Mouse (Mus musculus) liver, embryonic 12.5 days (tissue): ENCODE measurements around the gene Pnp. TPM values are rescaled to one million over a fixed set of nuclear protein-coding genes. Genes with fewer than 3 reads are reported as not detected.
A peak's percentile ranks its signal among the peaks of the same experiment; 100 is the strongest.
"Not testable (repeated sequence)": the region's sequence is repeated elsewhere in the genome, so short reads cannot be mapped to it uniquely, and the experiment has no call there.

Source experiments
- ATAC-seq: fragments of 200-750 bp; cut with Nextera tagmentation; 2 replicates; pipeline ENCODE4 v1.8.0; 2017; ENCODE audit warnings: moderate number of reproducible peaks, mild to moderate bottlenecking, moderate library complexity
- H3K27ac ChIP-seq: fragments of 300-500 bp; sonication (generic); 2 replicates; pipeline ENCODE4 v1.5.1; 2016; ENCODE audit warnings: mild to moderate bottlenecking
- H3K27me3 ChIP-seq: fragments of 300-500 bp; sonication (generic); replicated peaks from 2 replicates; pipeline ENCODE4 v1.6.1; 2016; ENCODE audit warnings: mild to moderate bottlenecking, moderate library complexity
- H3K36me3 ChIP-seq: fragments of 300-500 bp; sonication (generic); 2 replicates; pipeline ENCODE4 v1.6.1; 2016; ENCODE audit warnings: mild to moderate bottlenecking, moderate library complexity
- H3K4me1 ChIP-seq: fragments of 300-500 bp; sonication (generic); 2 replicates; pipeline ENCODE4 v1.6.1; 2016
- H3K4me2 ChIP-seq: fragments of 300-500 bp; sonication (generic); 2 replicates; pipeline ENCODE4 v1.6.1; 2016; ENCODE audit warnings: mild to moderate bottlenecking, moderate library complexity
- H3K4me3 ChIP-seq: fragments of 300-500 bp; sonication (generic); 2 replicates; pipeline ENCODE4 v1.5.1; 2016; ENCODE audit warnings: mild to moderate bottlenecking, moderate library complexity
- H3K9ac ChIP-seq: fragments of 300-500 bp; sonication (generic); 2 replicates; pipeline ENCODE4 v1.6.1; 2016; ENCODE audit warnings: mild to moderate bottlenecking, moderate library complexity
- H3K9me3 ChIP-seq: fragments of 300-500 bp; sonication (generic); replicated peaks from 2 replicates; pipeline ENCODE4 v1.6.1; 2016; ENCODE audit warnings: mild to moderate bottlenecking, moderate library complexity
- WGBS: fragments of 180-500 bp; shearing (Covaris S2); methylation state at CpG from one replicate; pipeline ENCODE4 v1.1.7; 2016; ENCODE audit not compliant: insufficient replicate concordance; 5-methylcytosine and 5-hydroxymethylcytosine counted together
- polyA plus RNA-seq: library from polyadenylated mRNA; unstranded; fragments of >200 nt; fragmentation: Nextera tagmentation; extraction: Ambion mirVana; gene quantifications from 2 replicates; pipeline ENCODE4 v1.2.1, GENCODE M21; 2016

Pnp gene
- polyA plus RNA-seq, 1 experiment from 2014 or later: 76.1 TPM

DNA sequence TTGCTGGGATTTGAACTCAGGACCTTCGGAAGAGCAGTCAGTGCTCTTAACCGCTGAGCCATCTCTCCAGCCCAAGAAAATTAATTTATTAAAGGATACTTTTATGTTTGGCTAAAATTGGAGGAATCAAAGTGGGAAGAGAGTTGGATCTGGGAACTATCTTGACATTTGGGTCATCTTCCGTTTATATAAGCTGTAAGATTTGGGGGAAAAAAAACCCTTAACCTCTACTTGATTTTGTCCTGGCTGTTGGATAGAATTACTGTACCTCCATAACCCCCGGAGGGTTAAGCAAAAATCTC is 26.1 kb upstream of the Pnp start:
- H3K36me3 ChIP-seq: no peaks in the 10 kb centered on the region
- H3K9ac ChIP-seq: no peak overlapping the region
- no peak overlapping the region for H3K27ac ChIP-seq
- WGBS: 80% methylated on average over 4 of the region's 4 CpGs
- H3K4me3 ChIP-seq: no peak overlapping the region
- H3K9me3 ChIP-seq: no peaks in the 10 kb centered on the region
- no peaks in the 10 kb centered on the region for H3K27me3 ChIP-seq
- H3K4me1 ChIP-seq: peaks cover 9% of the 10 kb centered on the region
- ATAC-seq: no peak
- no peak overlapping the region for H3K4me2 ChIP-seq

DNA sequence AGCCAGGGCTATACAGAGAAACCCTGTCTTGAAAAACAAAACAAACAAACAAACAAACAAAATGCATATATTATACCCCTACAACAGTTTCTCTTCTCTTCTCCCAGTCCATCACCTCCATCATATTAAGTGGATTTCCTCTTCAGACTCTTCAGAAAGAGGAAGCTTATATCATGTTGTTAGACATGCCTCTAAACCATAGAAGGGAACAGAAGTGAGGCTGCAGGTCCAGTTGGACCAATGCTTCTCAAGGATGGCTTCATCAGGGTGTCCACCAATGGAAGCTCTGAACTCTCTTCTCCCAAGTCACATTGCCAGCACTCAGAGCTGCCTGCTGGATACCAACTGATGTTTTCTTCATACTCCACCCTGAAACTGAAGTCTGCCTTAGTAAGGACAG is 25.6 kb upstream of the Pnp start:
- H3K36me3 ChIP-seq, ATAC-seq, H3K4me3 ChIP-seq, H3K27me3 ChIP-seq, H3K9me3 ChIP-seq, H3K4me1 ChIP-seq, H3K4me2 ChIP-seq, H3K27ac ChIP-seq, H3K9ac ChIP-seq: not testable (repeated sequence)

DNA sequence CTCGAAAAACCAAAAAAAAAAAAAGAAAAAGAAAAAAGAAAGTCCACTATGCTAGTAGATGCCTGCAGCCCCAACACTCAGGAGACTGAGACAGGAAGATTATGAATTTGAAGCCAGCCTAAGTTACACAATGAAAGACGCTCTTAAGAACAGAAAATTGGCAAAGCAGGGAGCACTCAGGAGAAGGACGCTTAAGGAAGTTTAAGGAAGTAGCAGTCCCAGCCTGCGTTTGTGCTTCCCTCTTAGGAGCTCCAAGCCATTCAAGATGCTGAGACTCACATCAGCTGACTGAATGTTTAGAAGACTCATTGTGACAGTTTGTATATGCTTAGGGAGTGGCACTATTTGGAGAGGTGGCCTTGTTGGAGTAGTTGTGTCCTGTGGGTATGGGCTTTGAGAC is 22.8 kb upstream of the Pnp start:
- Histone ChIP-seq H3K36me3 (peaks cover 10% of the 10 kb centered on the region), H3K9ac (no peak overlapping the region), H3K4me1 (peaks cover 9% of the 10 kb centered on the region), H3K27me3 (no peaks in the 10 kb centered on the region), H3K4me2 (no peak overlapping the region), H3K27ac (no peak overlapping the region), H3K9me3 (no peaks in the 10 kb centered on the region), H3K4me3 (no peak overlapping the region)
- no peak for ATAC-seq
- 63% methylated on average over 4 of the region's 4 CpGs for WGBS

DNA sequence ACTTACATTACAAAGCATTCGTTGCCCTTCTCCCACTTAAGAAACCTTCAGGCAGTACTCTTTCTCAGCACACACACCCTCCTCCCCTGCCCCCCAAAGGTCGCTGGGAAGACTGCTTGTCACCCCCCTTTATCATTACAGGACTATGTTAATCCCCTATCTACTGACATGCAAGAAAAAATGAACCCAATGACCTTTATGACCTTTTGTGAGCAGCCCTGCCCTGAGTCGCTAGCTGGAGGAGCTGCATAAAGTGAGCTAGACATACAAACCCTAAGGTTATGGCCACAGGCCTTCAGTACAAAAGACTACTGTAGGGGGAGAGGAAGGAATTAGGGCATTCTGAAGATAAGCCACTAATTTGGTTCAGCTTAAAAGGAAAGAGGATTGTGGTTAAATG is 19.5 kb upstream of the Pnp start:
- no peak overlapping the region for H3K27ac ChIP-seq
- no peak for ATAC-seq
- 50% methylated on average over 3 of the region's 3 CpGs for WGBS
- peaks cover 40% of the 10 kb centered on the region for H3K36me3 ChIP-seq
- no peak overlapping the region for H3K9ac ChIP-seq
- H3K4me1 ChIP-seq: no peaks in the 10 kb centered on the region
- H3K9me3 ChIP-seq: no peaks in the 10 kb centered on the region
- no peaks in the 10 kb centered on the region for H3K27me3 ChIP-seq
- no peak overlapping the region for H3K4me3 ChIP-seq
- no peak overlapping the region for H3K4me2 ChIP-seq

GRCm38 (mm10) chr14:50923437-50923836 is 7.4 kb upstream of the Pnp start:
- not testable (repeated sequence) for H3K9me3 ChIP-seq, ATAC-seq, H3K27me3 ChIP-seq
- H3K9ac ChIP-seq: peak overlapping the region; percentile 78
- peaks cover 53% of the 10 kb centered on the region for H3K36me3 ChIP-seq
- H3K27ac ChIP-seq: peak overlapping the region; percentile 93; the same call in 1 of the 2 replicates
- H3K4me3 ChIP-seq: peak overlapping the region; percentile 81
- 74% methylated on average over 1 of the region's 1 CpGs for WGBS
- peak overlapping the region; percentile 96 for H3K4me2 ChIP-seq
- H3K4me1 ChIP-seq: peaks cover 35% of the 10 kb centered on the region

- peak; percentile 92 for ATAC-seq
- peaks cover 55% of the 10 kb centered on the region for H3K36me3 ChIP-seq
These were observed 6.4 kb upstream of the Pnp start, which contains the start of the genes Osgep and Apex1 for GRCm38 (mm10) chr14:50924281-50925064. Osgep (minus strand) TSS chr14:50924893. Apex1 (plus strand) TSS chr14:50924968.

GRCm38 (mm10) chr14:50925111-50925920 is 5.6 kb upstream of the Pnp start:
- H3K27ac ChIP-seq: peak overlapping the region; percentile 93
- H3K27me3 ChIP-seq: no peaks in the 10 kb centered on the region
- ATAC-seq: peak; percentile 65
- H3K4me1 ChIP-seq: peaks cover 53% of the 10 kb centered on the region
- H3K9ac ChIP-seq: peak overlapping the region; percentile 78
- H3K4me2 ChIP-seq: peak overlapping the region; percentile 96
- no peaks in the 10 kb centered on the region for H3K9me3 ChIP-seq
- peak overlapping the region; percentile 81 for H3K4me3 ChIP-seq
- WGBS: 1% methylated on average over 38 of the region's 38 CpGs
- H3K36me3 ChIP-seq: peaks cover 47% of the 10 kb centered on the region

More at GRCm38 (mm10) chr14:50924281-50925064, 6.4 kb upstream of the Pnp start, which contains the start of the genes Osgep and Apex1:
- Histone ChIP-seq H3K4me3 (peak within 1 kb of the TSS; percentile 81), H3K9me3 (no peaks in the 10 kb centered on the region), H3K9ac (peak within 1 kb of the TSS; percentile 78), H3K27ac (peak within 1 kb of the TSS; percentile 93), H3K4me2 (peak within 1 kb of the TSS; percentile 96), H3K27me3 (no peaks in the 10 kb centered on the region), H3K4me1 (peaks cover 45% of the 10 kb centered on the region)
- WGBS: under 1% methylated on average over 57 of the region's 57 CpGs

- Histone ChIP-seq H3K4me1 (peaks cover 64% of the 10 kb centered on the region), H3K27me3 (no peaks in the 10 kb centered on the region), H3K9ac (no peak overlapping the region), H3K4me3 (no peak overlapping the region), H3K4me2 (no peak overlapping the region), H3K27ac (no peak overlapping the region; the same call in 1 of the 2 replicates), H3K36me3 (peaks cover 38% of the 10 kb centered on the region), H3K9me3 (no peaks in the 10 kb centered on the region)
- WGBS: 77% methylated on average over 3 of the region's 3 CpGs
- ATAC-seq: no peak
These were observed 3.5 kb upstream of the Pnp start for GRCm38 (mm10) chr14:50927366-50927765.

DNA sequence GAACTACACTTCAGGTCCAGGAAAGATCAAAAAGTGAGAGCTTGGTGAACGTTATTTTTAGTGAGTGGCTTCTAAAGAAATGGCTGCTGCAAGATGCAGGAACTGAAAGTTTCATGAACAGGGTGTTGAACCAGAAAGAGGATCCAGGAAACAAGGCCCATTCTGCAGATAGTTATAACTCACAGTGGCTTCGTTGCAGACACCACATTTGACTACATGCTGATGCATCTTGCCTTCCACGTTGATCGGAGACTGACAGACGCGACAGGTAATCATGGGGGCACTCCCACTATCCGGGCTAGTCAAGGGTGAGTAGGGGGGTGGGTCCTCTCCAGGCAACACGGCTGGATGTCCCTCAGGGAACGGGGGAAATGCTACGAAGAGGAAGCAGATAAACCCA is 931 bp upstream of the Pnp start:
- H3K27me3 ChIP-seq: no peaks in the 10 kb centered on the region
- peaks cover 38% of the 10 kb centered on the region for H3K36me3 ChIP-seq
- H3K4me3 ChIP-seq: peak overlapping the region; percentile 93
- H3K27ac ChIP-seq: peak overlapping the region; percentile 94
- H3K4me2 ChIP-seq: peak overlapping the region; percentile 94
- H3K9ac ChIP-seq: peak overlapping the region; percentile 97
- peaks cover 54% of the 10 kb centered on the region for H3K4me1 ChIP-seq
- 10% methylated on average over 10 of the region's 10 CpGs for WGBS
- no peak for ATAC-seq
- H3K9me3 ChIP-seq: no peaks in the 10 kb centered on the region

DNA sequence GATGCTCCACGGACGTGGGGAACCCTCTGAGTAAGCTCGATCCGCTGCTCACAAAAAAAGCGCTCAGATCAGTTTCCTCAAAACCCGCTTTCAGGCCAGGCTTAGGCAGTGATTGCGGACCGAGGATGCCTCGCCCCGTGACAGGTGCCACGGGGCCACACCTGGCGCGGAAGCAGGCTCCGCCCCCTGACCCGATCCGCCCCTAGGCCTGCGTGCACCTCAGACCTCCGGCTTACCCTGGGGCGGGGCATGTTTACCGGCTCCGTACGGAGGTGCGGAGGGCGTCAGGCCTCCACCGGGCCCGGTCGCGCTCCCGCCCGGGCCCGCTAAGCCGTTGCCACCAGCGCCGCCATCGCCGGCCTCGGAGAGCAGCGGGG is 517 bp upstream of the Pnp start:
- Histone ChIP-seq H3K4me3 (peak overlapping the region; percentile 93), H3K27me3 (no peaks in the 10 kb centered on the region), H3K4me1 (peaks cover 50% of the 10 kb centered on the region), H3K36me3 (peaks cover 38% of the 10 kb centered on the region), H3K27ac (peak overlapping the region; percentile 94), H3K9me3 (no peaks in the 10 kb centered on the region), H3K4me2 (peak overlapping the region; percentile 94), H3K9ac (peak overlapping the region; percentile 97)
- under 1% methylated on average over 38 of the region's 38 CpGs for WGBS
- ATAC-seq: peak; percentile 64

DNA sequence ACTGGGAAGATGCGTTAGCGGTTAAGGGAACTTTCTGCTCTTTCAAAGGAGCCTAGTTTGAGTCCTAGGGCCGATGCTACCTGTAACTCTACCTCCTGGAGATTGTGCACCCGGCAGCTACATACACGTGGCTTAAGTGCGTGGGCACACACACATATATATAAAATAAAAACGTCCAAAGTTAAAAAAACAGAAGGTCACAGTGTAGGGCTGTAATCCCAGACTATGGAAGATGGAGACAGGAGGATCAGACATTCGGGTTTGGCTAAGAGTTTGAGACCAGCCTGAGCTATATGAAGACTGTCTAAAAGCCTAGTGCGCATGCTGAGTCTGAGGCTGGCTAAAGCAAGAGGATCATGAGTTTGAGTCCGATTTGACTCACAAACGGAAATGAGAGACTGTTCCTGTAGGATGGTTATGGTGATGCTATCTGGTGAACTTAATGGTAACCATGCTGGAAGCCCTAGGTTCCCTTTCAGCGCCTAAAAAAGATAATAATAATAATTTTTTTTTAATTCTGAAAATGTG is 675 bp downstream of the Pnp start:
- Histone ChIP-seq H3K4me1 (peaks cover 38% of the 10 kb centered on the region), H3K27me3 (no peaks in the 10 kb centered on the region), H3K27ac (peak overlapping the region; percentile 94), H3K4me2 (peak overlapping the region; percentile 94), H3K4me3 (peak overlapping the region; percentile 93), H3K36me3 (peaks cover 30% of the 10 kb centered on the region), H3K9ac (peak overlapping the region; percentile 76), H3K9me3 (no peaks in the 10 kb centered on the region)
- WGBS: 11% methylated on average over 12 of the region's 12 CpGs
- ATAC-seq: no peak

DNA sequence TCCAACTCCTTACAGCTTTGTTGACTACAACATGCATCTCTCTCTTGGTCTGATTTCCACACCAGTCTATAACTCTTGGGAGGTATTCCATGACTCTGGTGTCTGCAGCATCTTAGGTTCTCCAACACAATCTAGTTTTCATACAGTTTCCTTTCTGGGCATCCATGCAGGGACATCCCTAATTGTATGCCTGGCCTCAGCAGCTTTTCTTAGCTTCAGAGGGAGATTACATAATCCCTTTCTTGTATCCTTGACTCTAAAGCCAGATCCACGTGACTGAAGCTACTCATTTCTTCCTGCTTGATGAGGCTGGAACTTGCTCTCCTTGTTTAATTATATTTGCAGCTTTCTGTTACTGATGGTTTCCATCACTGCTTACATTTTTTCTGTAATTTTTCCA is 5.8 kb downstream of the Pnp start:
- Histone ChIP-seq H3K9ac (no peak overlapping the region), H3K27ac (no peak overlapping the region), H3K27me3 (no peaks in the 10 kb centered on the region), H3K4me1 (peaks cover 7% of the 10 kb centered on the region), H3K9me3 (no peaks in the 10 kb centered on the region), H3K36me3 (no peaks in the 10 kb centered on the region), H3K4me2 (no peak overlapping the region), H3K4me3 (no peak overlapping the region)
- ATAC-seq: no peak
- 50% methylated on average over 1 of the region's 1 CpGs for WGBS
